Mouse (Mus musculus): ENCODE measurements around the gene Gm9789.

DNA sequence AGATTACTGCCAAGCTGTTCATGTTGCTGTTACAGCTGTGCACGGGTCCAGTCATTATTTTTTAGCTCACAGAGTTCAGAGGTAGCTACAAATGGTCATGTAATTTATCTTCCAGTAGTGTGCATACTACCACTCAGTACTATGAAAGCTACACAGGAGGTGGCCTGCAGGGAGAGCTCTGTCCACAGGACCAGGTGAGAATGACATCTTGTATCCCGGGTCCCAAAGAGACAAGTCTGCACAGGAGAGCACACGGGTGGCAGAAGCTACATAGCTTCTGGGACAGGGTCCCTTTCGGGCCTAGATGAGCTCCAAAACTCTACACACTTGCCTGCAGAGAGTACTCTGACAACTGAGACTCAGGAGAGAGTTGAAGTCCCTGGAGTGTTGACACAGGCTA, 30.9 kb downstream of the Gm9789 start:
- TF ChIP-seq CTCF (IDR thresholded peaks at IDR 0.05; ENCODE audit: low read depth) (no peak), EP300 (IDR thresholded peaks at IDR 0.05; ENCODE audit: low read depth) (no peak)

Measured in liver, postnatal 0 days (tissue).